Mouse (Mus musculus): ENCODE data around the gene Ube2m.
A peak's percentile ranks its signal among the peaks of the same experiment; 100 is the strongest.

The Ube2m gene

DNA sequence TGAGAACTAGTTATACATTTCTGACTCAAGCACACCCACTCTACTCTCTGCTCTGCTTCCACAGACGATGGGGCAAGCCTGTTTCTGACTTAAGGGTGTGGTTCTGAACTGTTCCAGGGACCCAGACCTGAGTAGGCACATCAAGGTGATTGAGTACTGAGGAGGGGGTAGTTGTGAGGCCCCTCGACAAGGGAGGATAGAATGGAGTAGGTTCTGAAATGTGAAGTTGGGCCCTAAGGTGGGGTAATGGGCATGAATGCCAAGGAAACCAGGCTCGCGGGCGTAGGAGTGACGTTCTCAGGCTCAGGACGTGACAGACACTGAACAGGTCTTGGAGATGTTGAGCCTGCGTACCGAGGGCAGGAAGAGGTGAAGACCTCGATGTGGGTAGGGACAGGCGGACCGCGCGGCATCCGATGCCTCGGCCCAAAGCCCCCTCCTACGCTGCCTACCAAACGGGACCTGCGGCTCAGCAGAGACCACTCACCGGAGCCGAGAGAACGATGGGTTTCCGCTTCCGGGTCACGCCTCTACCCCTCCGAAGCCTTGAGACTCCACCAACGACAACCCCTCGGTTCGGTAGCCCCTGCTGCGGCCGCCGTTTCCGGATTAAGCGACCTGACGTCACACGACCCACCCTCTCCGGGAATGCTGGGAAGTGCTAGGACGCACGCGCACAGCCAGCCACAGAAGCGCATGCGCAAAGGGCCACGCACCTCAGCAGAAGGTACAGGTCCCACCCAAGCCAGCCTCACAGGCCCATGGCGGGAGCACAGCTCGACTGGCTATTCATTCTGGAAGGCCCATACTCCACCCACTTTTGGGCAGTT lies 3.7 kb downstream of the Ube2m start, which contains the start of gene Chmp2a:
Chmp2a (minus strand) TSS at position 660 of the 830 bp plus-strand sequence.
- peak; percentile 98 for DNase-seq (ENCODE audit: low spot score)

- no peak for DNase-seq (ENCODE audit: low spot score)
These were observed 4.5 kb downstream of the Ube2m start for GRCm38 (mm10) chr7:13033451-13034147.

DNA sequence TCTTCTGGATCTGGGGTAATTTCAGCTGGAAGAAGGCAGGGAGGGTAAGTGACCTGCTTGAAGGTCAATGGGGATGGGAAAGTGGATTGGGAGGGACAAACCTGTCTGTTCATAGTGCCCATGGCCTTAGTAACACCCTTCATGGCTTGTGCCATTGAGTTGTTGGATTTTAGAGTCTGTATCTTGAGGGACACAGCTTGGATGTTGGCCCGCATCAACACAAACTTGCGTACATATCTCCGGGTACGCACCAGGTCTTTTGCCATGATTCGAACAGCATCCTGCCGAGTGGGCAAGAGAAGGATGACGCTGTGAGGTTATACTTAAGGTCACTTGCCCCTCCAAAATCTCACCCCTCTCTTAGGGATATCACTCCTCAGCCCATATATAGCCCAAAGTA lies 5.5 kb downstream of the Ube2m start:
- no peak for DNase-seq (ENCODE audit: low spot score)

DNA sequence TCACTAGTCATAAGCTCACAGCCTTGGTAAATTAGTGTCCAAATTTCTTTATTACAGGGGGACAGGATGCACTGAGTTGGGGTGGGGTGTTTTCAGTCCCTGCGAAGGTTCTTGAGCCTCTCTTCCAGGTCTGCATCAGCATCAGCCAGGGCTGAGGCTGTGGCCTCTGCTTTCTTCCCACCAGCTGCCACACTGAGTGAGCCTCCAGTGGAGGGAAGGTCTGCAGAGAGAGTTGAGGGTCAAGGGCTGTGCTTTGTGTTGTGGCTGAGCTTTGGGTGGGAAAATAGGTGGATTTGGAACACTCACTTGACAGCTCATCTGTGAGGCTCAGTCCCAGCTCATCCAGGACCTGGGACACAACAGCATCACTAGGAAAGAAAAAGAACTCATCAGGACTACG lies 6.1 kb downstream of the Ube2m start:
- DNase-seq (ENCODE audit: low spot score), result no peak

DNA sequence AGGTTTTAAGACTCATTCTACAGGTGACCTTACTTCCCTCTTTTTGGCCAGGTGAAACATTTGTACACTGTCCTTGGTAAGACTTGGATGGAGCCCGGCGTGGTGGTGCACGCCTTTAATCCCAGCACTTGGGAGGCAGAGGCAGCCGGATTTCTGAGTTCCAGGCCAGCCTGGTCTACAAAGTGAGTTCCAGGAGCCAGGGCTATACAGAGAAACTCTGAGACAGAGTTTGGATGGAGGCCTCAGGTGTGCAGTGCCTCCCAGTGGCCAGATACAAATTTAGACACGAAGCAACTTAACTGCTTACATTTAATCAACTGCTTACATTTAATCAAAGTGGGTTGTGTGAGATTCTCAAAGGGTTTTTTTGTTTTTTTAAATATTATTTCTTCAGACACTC lies 7.0 kb downstream of the Ube2m start:
- DNase-seq (ENCODE audit: low spot score), result no peak

DNA sequence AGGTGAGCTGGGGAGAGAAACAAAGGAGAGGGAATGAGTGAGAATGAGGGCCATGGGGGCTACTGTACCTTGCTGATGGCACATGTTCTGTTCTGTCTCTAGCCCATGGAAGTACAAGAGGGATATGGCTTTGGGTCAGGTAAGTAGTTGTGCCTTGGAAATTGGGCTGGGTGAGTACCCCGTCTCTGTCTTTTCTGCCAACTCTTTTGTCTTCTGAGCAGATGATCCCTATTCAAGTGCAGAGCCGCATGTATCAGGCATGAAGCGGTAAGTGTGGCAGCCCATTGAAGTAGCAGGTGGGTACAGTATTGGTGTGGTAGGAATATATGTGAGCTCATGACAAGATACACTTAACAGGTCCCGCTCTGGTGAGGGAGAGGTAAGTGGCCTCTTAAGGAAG lies 9.1 kb downstream of the Ube2m start:
- no peak for DNase-seq (ENCODE audit: low spot score)

DNA sequence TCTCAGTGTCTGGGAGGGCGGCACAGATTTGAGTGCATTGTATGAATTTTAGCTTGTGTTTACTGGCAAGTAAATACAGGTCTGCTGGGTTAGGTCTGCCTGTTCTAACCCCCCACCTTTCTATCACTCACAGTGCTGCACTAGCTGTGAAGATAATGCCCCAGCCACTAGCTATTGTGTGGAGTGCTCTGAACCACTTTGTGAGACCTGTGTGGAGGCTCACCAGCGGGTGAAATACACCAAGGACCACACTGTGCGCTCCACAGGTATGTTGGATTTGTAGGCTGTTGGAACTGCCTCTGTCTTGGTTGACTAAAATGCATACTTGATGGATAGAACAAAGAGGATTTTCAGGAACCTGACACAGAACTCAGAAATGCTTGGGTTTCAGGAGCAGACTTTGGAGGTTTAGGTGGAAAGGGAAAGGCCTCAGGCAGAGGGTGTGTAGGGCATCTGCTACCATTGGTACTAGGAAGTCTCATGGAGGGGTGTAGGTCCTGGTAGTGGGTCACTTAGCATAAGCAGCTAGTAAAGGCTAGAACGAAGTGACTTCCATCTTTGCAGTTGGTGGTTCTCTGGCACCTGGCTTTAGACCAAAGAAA lies 12.5 kb downstream of the Ube2m start:
- DNase-seq (ENCODE audit: low spot score), result no peak

- DNase-seq (ENCODE audit: low spot score), result peak; percentile 80
These were observed 13.3 kb downstream of the Ube2m start for GRCm38 (mm10) chr7:13024805-13025204.

GRCm38 (mm10) chr7:13023928-13024731 lies 13.9 kb downstream of the Ube2m start:
- DNase-seq (ENCODE audit: low spot score), result peak; percentile 96

- peak; percentile 96 for DNase-seq (ENCODE audit: low spot score)
These were observed 15.1 kb downstream of the Ube2m start for GRCm38 (mm10) chr7:13022773-13023535.

- DNase-seq (ENCODE audit: low spot score), result no peak
These were observed 22.9 kb downstream of the Ube2m start for GRCm38 (mm10) chr7:13015217-13015616.

DNA sequence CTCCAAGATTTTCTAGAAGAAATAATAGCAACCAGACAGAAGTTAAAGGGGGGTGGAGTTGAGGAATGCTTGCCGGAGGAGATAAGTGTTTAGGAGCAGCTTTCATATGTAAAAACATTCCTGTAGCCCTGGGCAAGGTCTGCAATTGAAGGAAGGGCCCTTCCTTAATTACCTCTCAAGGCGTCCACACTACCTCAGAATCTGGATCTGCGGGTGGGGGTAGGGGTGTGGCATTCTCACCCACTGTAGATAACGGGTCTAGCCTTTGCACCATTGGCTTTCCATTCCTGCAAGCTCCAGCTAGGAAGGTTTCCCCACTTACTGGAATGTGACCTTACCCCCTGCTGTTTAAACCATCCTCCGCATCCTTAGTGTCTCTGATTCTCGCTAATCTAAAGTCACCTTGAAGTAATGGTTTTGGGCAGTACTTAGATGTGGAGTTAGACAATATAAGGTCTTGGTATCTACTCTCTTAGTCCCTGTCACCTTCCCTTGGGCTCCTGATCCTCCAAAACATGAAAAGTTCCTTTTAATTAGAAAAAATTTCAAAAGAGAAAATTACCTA lies 23.7 kb downstream of the Ube2m start:
- DNase-seq (ENCODE audit: low spot score), result no peak

DNA sequence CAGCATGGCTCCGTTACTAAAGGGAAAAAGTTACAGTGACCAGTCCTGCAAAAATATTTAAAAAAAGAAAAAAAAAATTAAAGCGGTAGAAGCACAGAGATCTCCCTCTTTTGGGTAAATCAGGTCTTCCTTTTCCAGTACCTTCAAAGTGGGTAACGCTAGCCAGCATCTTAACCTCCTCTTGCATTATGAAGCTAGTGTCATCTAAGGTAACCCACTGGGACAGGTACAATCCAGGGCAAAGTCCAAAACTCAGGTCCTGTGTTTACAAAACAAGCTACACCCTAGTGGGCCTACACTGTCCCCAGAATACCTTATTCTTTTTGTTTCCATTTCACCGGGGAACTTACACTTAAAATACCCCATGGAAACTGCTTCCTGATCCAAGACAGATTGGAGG lies 24.4 kb downstream of the Ube2m start:
- no peak for DNase-seq (ENCODE audit: low spot score)

- DNase-seq (ENCODE audit: low spot score), result peak; percentile 59
These were observed 27.8 kb downstream of the Ube2m start, which contains the start of gene Zbtb45 for GRCm38 (mm10) chr7:13010005-13010908. Gene Zbtb45, minus strand, starts transcription at chr7:13010034.

DNA sequence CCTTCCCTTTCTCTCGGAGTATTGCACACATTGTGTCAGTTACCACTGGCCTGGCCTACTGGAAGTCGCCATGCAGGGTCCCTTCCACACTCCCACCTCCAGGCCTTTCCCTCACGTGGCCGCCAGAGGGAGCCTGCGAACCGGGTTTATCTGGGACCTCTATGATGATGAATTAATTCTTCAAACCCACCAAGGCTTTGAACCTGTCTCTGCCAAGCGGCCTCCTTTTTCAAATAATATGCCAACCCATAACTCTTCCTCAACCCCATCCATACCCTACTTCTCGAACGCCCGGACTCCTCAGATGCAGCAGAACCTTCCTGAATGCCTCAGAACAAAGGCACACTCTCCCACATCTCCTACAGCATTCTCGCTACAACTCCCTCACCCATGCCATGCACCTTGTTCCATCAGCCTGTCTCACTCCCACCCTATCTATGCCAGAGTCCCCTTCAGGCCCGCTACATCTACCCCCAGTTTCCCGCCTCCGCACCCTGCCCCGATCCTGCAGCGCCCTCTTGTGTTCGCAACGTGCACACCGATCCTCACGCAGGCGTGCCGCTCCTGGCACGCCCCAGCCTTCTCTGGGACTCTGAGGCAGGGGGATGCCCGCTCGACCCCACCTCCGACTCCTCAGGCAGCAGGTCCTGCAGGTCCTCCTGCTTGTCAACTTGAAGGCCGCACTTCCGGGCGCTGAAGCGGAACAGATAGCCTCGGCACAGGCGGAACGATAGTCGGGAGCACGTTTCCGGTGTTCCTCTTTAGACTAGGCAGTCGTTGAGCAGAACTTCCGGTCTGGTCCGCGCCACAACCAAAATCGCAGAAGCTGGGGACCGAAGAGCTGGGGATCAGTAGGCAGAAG lies 28.7 kb downstream of the Ube2m start:
- peak; percentile 98 for DNase-seq (ENCODE audit: low spot score)

GRCm38 (mm10) chr7:13007341-13008092 lies 30.6 kb downstream of the Ube2m start:
- DNase-seq (ENCODE audit: low spot score), result no peak

DNA sequence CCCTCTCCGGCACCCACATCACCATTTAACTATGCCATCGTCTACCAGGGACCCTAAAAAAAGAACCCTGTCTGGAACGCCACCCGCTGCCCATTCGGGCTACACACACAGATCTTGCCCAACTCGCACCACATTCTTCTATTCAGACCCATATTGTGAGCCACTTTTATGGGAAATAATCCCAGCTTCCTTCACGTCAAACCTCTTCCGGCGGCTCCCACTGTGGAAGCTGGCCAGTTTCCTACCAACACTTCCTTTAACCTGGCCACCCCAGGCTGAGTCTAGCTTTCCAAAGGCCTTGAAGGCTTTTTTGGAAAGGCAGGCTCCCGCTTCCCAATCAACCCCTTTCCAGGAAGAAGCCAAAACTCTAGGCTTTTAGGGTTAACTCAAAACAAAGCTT lies 31.5 kb downstream of the Ube2m start:
- no peak for DNase-seq (ENCODE audit: low spot score)

GRCm38 (mm10) chr7:13006011-13006410 lies 32.1 kb downstream of the Ube2m start:
- no peak for DNase-seq (ENCODE audit: low spot score)
